In genomic region chr10:59295241-59295811, GRCm38 (mm10) we compare ENCODE assay signal across 9 mouse cellular contexts. TPM values are rescaled to one million over a fixed set of nuclear protein-coding genes. Genes with fewer than 3 reads are reported as not detected.
DNase-seq lines count a peak whose midpoint lies in the region; ATAC-seq and TF ChIP-seq lines count a peak whose summit lies in the region.
"Had no signal": no experiment of that assay in that cellular context is flagged by ENCODE, and none has a peak within 500 bp of the region (broad histone marks: within the 10 kb centered on the region; RNA-seq: fewer than 3 reads in every experiment).

No protein-coding gene starts in this region.

- peak; percentile 84; the same call in 1 of the 2 replicates for TF ChIP-seq CTCF in testis, adult 2 months (IDR thresholded peaks at IDR 0.05; ENCODE audit: control insufficient read depth, insufficient read depth, insufficient replicate concordance, low read depth, low read length)
- TF ChIP-seq CTCF in cerebellum, adult 2 months (IDR thresholded peaks at IDR 0.05; ENCODE audit: borderline replicate concordance, insufficient read depth, low read depth, low read length), result peak; percentile 77
- TF ChIP-seq CTCF in liver, postnatal 0 days (IDR thresholded peaks at IDR 0.05; ENCODE audit: low read depth), result peak; percentile 78

- WGBS in cerebellum, adult 2 months, result 34% methylated on average over 8 of the region's 8 CpGs
- WGBS in liver, postnatal 0 days (ENCODE audit: insufficient replicate concordance), result 54% methylated on average over 8 of the region's 8 CpGs
- WGBS in neural tube, embryonic 14.5 days, result 72% methylated on average over 8 of the region's 8 CpGs

- H3K36me3 ChIP-seq in testis, adult 2 months (ENCODE audit: control insufficient read depth, insufficient read depth, low read length), result no peaks in the 10 kb centered on the region
- no peaks in the 10 kb centered on the region for H3K36me3 ChIP-seq in liver, postnatal 0 days (replicated peaks; ENCODE audit: insufficient read depth, low read length)
- no peaks in the 10 kb centered on the region for H3K36me3 ChIP-seq in neural tube, embryonic 14.5 days (ENCODE audit: control insufficient read depth, insufficient read depth, low read length)

- no peaks in the 10 kb centered on the region for H3K9me3 ChIP-seq in liver, postnatal 0 days (ENCODE audit: low read length)
- H3K9me3 ChIP-seq in neural tube, embryonic 14.5 days (ENCODE audit: control insufficient read depth, low read length), result no peaks in the 10 kb centered on the region

- ATAC-seq in liver, postnatal 0 days, result peak; percentile 66
- peak; percentile 22; the same call in 1 of the 2 replicates for ATAC-seq in neural tube, embryonic 14.5 days (ENCODE audit: low read depth)

- no peak overlapping the region for H3K4me2 ChIP-seq in liver, postnatal 0 days (ENCODE audit: low read depth, low read length)
- no peak overlapping the region for H3K4me2 ChIP-seq in neural tube, embryonic 14.5 days (ENCODE audit: low read depth, low read length)

- H3K4me3 ChIP-seq in testis, adult 2 months (ENCODE audit: control insufficient read depth, low read depth, low read length), result no peak overlapping the region
- no peak overlapping the region for H3K4me3 ChIP-seq in cerebellum, adult 2 months (replicated peaks; ENCODE audit: insufficient read depth, low read depth, low read length)
- H3K4me3 ChIP-seq in liver, postnatal 0 days (ENCODE audit: low read depth, low read length), result no peak overlapping the region
- H3K4me3 ChIP-seq in neural tube, embryonic 14.5 days (ENCODE audit: low read depth, low read length), result no peak overlapping the region
- H3K4me3 ChIP-seq: erythroblast, embryonic 14.5 days had no signal

- no peak for TF ChIP-seq EP300 in liver, postnatal 0 days (IDR thresholded peaks at IDR 0.05; ENCODE audit: low read depth)

- H3K9ac ChIP-seq in liver, postnatal 0 days (replicated peaks), result no peak overlapping the region
- H3K9ac ChIP-seq in neural tube, embryonic 14.5 days (replicated peaks; ENCODE audit: low read depth, low read length), result no peak overlapping the region

- no peak for DNase-seq in testis, postnatal 14 days (ENCODE audit: low spot score)
- DNase-seq in cerebellum, adult 2 months, result peak; percentile 42 to 49
- DNase-seq in frontal cortex, postnatal 10 days (ENCODE audit: low spot score in 2 of 2), result peak; percentile 48 to 55
- peak; percentile 84 for DNase-seq in kidney, postnatal 10 days
- DNase-seq in liver, postnatal 0 days, result peak; percentile 82
- DNase-seq in thymus, adult 18-20 months, result peak; percentile 47 to 54

- H3K27ac ChIP-seq in testis, adult 2 months (ENCODE audit: control insufficient read depth, insufficient read depth, low read depth, low read length), result no peak overlapping the region
- H3K27ac ChIP-seq in cerebellum, adult 2 months (ENCODE audit: insufficient read depth, low read length), result no peak overlapping the region
- no peak overlapping the region for H3K27ac ChIP-seq in liver, postnatal 0 days (ENCODE audit: low read depth)
- H3K27ac ChIP-seq in neural tube, embryonic 14.5 days (ENCODE audit: low read depth, low read length), result no peak overlapping the region

- TF ChIP-seq POLR2A in testis, adult 2 months (IDR thresholded peaks at IDR 0.05; ENCODE audit: control insufficient read depth, low read depth, low read length), result no peak
- no peak for TF ChIP-seq POLR2A in cerebellum, adult 2 months (IDR thresholded peaks at IDR 0.05; ENCODE audit: borderline replicate concordance, insufficient read depth, low read length)

- no peaks in the 10 kb centered on the region for H3K27me3 ChIP-seq in testis, adult 2 months (ENCODE audit: control insufficient read depth, insufficient read depth, low read length)
- no peaks in the 10 kb centered on the region for H3K27me3 ChIP-seq in cerebellum, adult 2 months (ENCODE audit: control insufficient read depth, insufficient read depth, low read length)
- H3K27me3 ChIP-seq in liver, postnatal 0 days (ENCODE audit: insufficient read depth, low read length), result no peaks in the 10 kb centered on the region
- H3K27me3 ChIP-seq in neural tube, embryonic 14.5 days (ENCODE audit: control insufficient read depth, insufficient read depth, low read length), result no peaks in the 10 kb centered on the region

- H3K4me1 ChIP-seq in testis, adult 2 months (ENCODE audit: control insufficient read depth, insufficient read depth, low read length), result no peaks in the 10 kb centered on the region
- H3K4me1 ChIP-seq in cerebellum, adult 2 months (ENCODE audit: control insufficient read depth, insufficient read depth, low read length), result no peaks in the 10 kb centered on the region
- H3K4me1 ChIP-seq in liver, postnatal 0 days (ENCODE audit: insufficient read depth), result no peaks in the 10 kb centered on the region
- H3K4me1 ChIP-seq in neural tube, embryonic 14.5 days (ENCODE audit: control insufficient read depth, insufficient read depth, low read length), result no peaks in the 10 kb centered on the region

RNA-seq across cellular contexts. Expression of gene P4ha1, which starts 27.8 kb away (rescaled TPM):
- 4.8 and 6.9 TPM in 2 replicates for polyA plus RNA-seq in testis, adult 2 months (2012; rRNA removed)
- 17.7 and 18.8 TPM in 2 replicates for polyA plus RNA-seq in cerebellum, adult 2 months (2012; rRNA removed)
- polyA plus RNA-seq in liver, postnatal 0 days (2015; fragmentation: Nextera tagmentation; extraction: Ambion mirVana), result 5.3 and 6.4 TPM in 2 replicates
- 18.2 and 28.4 TPM in 2 replicates for polyA plus RNA-seq in neural tube, embryonic 14.5 days (2014; fragmentation: Nextera tagmentation; extraction: Ambion mirVana)
